Mouse (Mus musculus): ENCODE measurements around the gene Vmn1r111. TPM values are rescaled to one million over a fixed set of nuclear protein-coding genes. Genes with fewer than 3 reads are reported as not detected.
"Not testable (repeated sequence)": the region's sequence is repeated elsewhere in the genome, so short reads cannot be mapped to it uniquely, and the experiment has no call there.

Gene Vmn1r111
- not detected in 2 replicates for polyA plus RNA-seq (2015; fragmentation: Nextera tagmentation; extraction: Ambion mirVana)

GRCm38 (mm10) chr7:20703116-20703515 is at the start of gene Vmn1r111:
Gene Vmn1r111 (minus strand): TSS chr7:20703216.
- not testable (repeated sequence) for H3K27ac ChIP-seq (ENCODE audit: low read length); H3K4me2 ChIP-seq (ENCODE audit: low read length); H3K4me3 ChIP-seq (replicated peaks; ENCODE audit: low read length); H3K36me3 ChIP-seq (ENCODE audit: control insufficient read depth, insufficient read depth); H3K4me1 ChIP-seq (replicated peaks; ENCODE audit: control insufficient read depth, insufficient read depth, low read length); H3K9me3 ChIP-seq (ENCODE audit: control insufficient read depth, low read length); ATAC-seq; H3K27me3 ChIP-seq (replicated peaks; ENCODE audit: control insufficient read depth, insufficient read depth, low read length); H3K9ac ChIP-seq (replicated peaks; ENCODE audit: low read depth, low read length)
- WGBS: no CpG with 5 or more reads among the region's 2 CpGs

- ATAC-seq; H3K4me3 ChIP-seq (replicated peaks; ENCODE audit: low read length); H3K36me3 ChIP-seq (ENCODE audit: control insufficient read depth, insufficient read depth); H3K27ac ChIP-seq (ENCODE audit: low read length); H3K9me3 ChIP-seq (ENCODE audit: control insufficient read depth, low read length); H3K4me1 ChIP-seq (replicated peaks; ENCODE audit: control insufficient read depth, insufficient read depth, low read length); H3K9ac ChIP-seq (replicated peaks; ENCODE audit: low read depth, low read length); H3K27me3 ChIP-seq (replicated peaks; ENCODE audit: control insufficient read depth, insufficient read depth, low read length); H3K4me2 ChIP-seq (ENCODE audit: low read length): not testable (repeated sequence)
- WGBS: no CpG with 5 or more reads among the region's 1 CpGs
Measured at GRCm38 (mm10) chr7:20730524-20730923, 27.5 kb upstream of the Vmn1r111 start, which contains the start of gene Gm10668. Gene Gm10668 (minus strand): TSS chr7:20730624.

- H3K36me3 ChIP-seq (ENCODE audit: control insufficient read depth, insufficient read depth); ATAC-seq; H3K9me3 ChIP-seq (ENCODE audit: control insufficient read depth, low read length); H3K4me2 ChIP-seq (ENCODE audit: low read length); H3K4me1 ChIP-seq (replicated peaks; ENCODE audit: control insufficient read depth, insufficient read depth, low read length); H3K4me3 ChIP-seq (replicated peaks; ENCODE audit: low read length); H3K27ac ChIP-seq (ENCODE audit: low read length); H3K9ac ChIP-seq (replicated peaks; ENCODE audit: low read depth, low read length); H3K27me3 ChIP-seq (replicated peaks; ENCODE audit: control insufficient read depth, insufficient read depth, low read length): not testable (repeated sequence)
- no CpG with 5 or more reads among the region's 3 CpGs for WGBS
Measured at GRCm38 (mm10) chr7:20668618-20669017, 34.4 kb downstream of the Vmn1r111 start, which contains the start of gene Vmn1r107. Gene Vmn1r107 (plus strand): TSS chr7:20668918.

Other genes with a start within 250 kb of the Vmn1r111 start
- not detected in 2 replicates for gene Gm10670, start 228.3 kb downstream of the Vmn1r111 start, polyA plus RNA-seq (2015; fragmentation: Nextera tagmentation; extraction: Ambion mirVana)
- not detected in 2 replicates for gene Vmn1r103, start 192.7 kb downstream of the Vmn1r111 start, polyA plus RNA-seq (2015; fragmentation: Nextera tagmentation; extraction: Ambion mirVana)
- gene Vmn1r104, start 169.4 kb downstream of the Vmn1r111 start, polyA plus RNA-seq (2015; fragmentation: Nextera tagmentation; extraction: Ambion mirVana): not detected in 2 replicates
- not detected in 2 replicates for gene Gm5726, start 157.5 kb downstream of the Vmn1r111 start, polyA plus RNA-seq (2015; fragmentation: Nextera tagmentation; extraction: Ambion mirVana)
- not detected in 2 replicates for gene Gm4141, start 127.0 kb downstream of the Vmn1r111 start, polyA plus RNA-seq (2015; fragmentation: Nextera tagmentation; extraction: Ambion mirVana)
- not detected in 2 replicates for gene Gm4513, start 104.2 kb downstream of the Vmn1r111 start, polyA plus RNA-seq (2015; fragmentation: Nextera tagmentation; extraction: Ambion mirVana)
- gene Vmn1r107, start 34.3 kb downstream of the Vmn1r111 start, polyA plus RNA-seq (2015; fragmentation: Nextera tagmentation; extraction: Ambion mirVana): not detected in 2 replicates
- gene Gm10668, start 27.4 kb upstream of the Vmn1r111 start, polyA plus RNA-seq (2015; fragmentation: Nextera tagmentation; extraction: Ambion mirVana): not detected in 2 replicates
- not detected in 2 replicates for gene Vmn1r112, start 68.0 kb upstream of the Vmn1r111 start, polyA plus RNA-seq (2015; fragmentation: Nextera tagmentation; extraction: Ambion mirVana)
- gene Vmn1r113, start 84.1 kb upstream of the Vmn1r111 start, polyA plus RNA-seq (2015; fragmentation: Nextera tagmentation; extraction: Ambion mirVana): not detected in 2 replicates
- not detected in 2 replicates for gene Vmn1r114, start 109.0 kb upstream of the Vmn1r111 start, polyA plus RNA-seq (2015; fragmentation: Nextera tagmentation; extraction: Ambion mirVana)
- not detected in 2 replicates for gene Vmn1r115, start 141.8 kb upstream of the Vmn1r111 start, polyA plus RNA-seq (2015; fragmentation: Nextera tagmentation; extraction: Ambion mirVana)
- not detected in 2 replicates for gene Vmn1r116, start 169.0 kb upstream of the Vmn1r111 start, polyA plus RNA-seq (2015; fragmentation: Nextera tagmentation; extraction: Ambion mirVana)
- not detected in 2 replicates for gene Vmn1r117, start 180.9 kb upstream of the Vmn1r111 start, polyA plus RNA-seq (2015; fragmentation: Nextera tagmentation; extraction: Ambion mirVana)
- not detected in 2 replicates for gene Vmn1r118, start 209.1 kb upstream of the Vmn1r111 start, polyA plus RNA-seq (2015; fragmentation: Nextera tagmentation; extraction: Ambion mirVana)

All from forebrain, embryonic 16.5 days (tissue).